Mouse (Mus musculus) hindbrain, embryonic 11.5 days (tissue): ENCODE measurements around the gene Sipa1l2. TPM values are rescaled to one million over a fixed set of nuclear protein-coding genes. Genes with fewer than 3 reads are reported as not detected.

Experiments used
- ATAC-seq: fragments of 200-750 bp; cut with Nextera tagmentation; 2 replicates; pipeline ENCODE4 v1.8.0; 2017; ENCODE audit warnings: mild to moderate bottlenecking, moderate TSS enrichment, moderate library complexity; ENCODE audit not compliant: low FRiP score
- DNase-seq: peaks from one replicate; pipeline ENCODE4 v3.0.0-alpha.2; 2015; ENCODE audit warnings: low spot score
- H3K27ac ChIP-seq: fragments of 300-500 bp; sonication (generic); 2 replicates; pipeline ENCODE4 v1.5.1; 2014; ENCODE audit warnings: mild to moderate bottlenecking, low read depth, low read length
- H3K27me3 ChIP-seq: fragments of 300-500 bp; sonication (generic); 2 replicates; pipeline ENCODE4 v1.6.1; 2014; ENCODE audit warnings: mild to moderate bottlenecking, low read length, moderate library complexity, mixed read lengths; ENCODE audit not compliant: control insufficient read depth, insufficient read depth
- H3K36me3 ChIP-seq: fragments of 300-500 bp; sonication (generic); 2 replicates; pipeline ENCODE4 v1.6.1; 2014; ENCODE audit warnings: mild to moderate bottlenecking, low read length, moderate library complexity, mixed read lengths; ENCODE audit not compliant: control insufficient read depth, insufficient read depth
- H3K4me1 ChIP-seq: fragments of 300-500 bp; sonication (generic); replicated peaks from 2 replicates; pipeline ENCODE4 v1.6.1; 2014; ENCODE audit warnings: low read length, mixed read lengths; ENCODE audit not compliant: control insufficient read depth, insufficient read depth
- H3K4me2 ChIP-seq: fragments of 300-500 bp; sonication (generic); replicated peaks from 2 replicates; pipeline ENCODE4 v1.6.1; 2014; ENCODE audit warnings: mild to moderate bottlenecking, low read depth, low read length
- H3K4me3 ChIP-seq: fragments of 300-500 bp; sonication (generic); 2 replicates; pipeline ENCODE4 v1.5.1; 2014; ENCODE audit warnings: low read depth, low read length
- H3K9ac ChIP-seq: fragments of 300-500 bp; sonication (generic); 2 replicates; pipeline ENCODE4 v1.6.1; 2014; ENCODE audit warnings: low read depth, low read length
- H3K9me3 ChIP-seq: fragments of 300-500 bp; sonication (generic); 2 replicates; pipeline ENCODE4 v1.6.1; 2016; ENCODE audit warnings: low read length; ENCODE audit not compliant: control insufficient read depth
- WGBS: fragments of 180-500 bp; shearing (Covaris S2); extraction: QIAGEN DNeasy Blood & Tissue Kit; methylation state at CpG from one replicate; pipeline ENCODE4 v1.1.7; 2014; 5-methylcytosine and 5-hydroxymethylcytosine counted together
- polyA plus RNA-seq: library from polyadenylated mRNA; unstranded; fragments of >200 nt; fragmentation: Nextera tagmentation; extraction: Ambion mirVana; gene quantifications from 2 replicates; pipeline ENCODE4 v1.2.1, GENCODE M21; 2014

The Sipa1l2 gene
- polyA plus RNA-seq, 1 experiment from 2014 or later, result 12.2 TPM

GRCm38 (mm10) chr8:125532177-125532576 lies 37.4 kb downstream of the Sipa1l2 start:
- H3K4me2 ChIP-seq, result no peak overlapping the region
- 41% methylated on average over 7 of the region's 7 CpGs for WGBS
- DNase-seq, result no peak
- ATAC-seq, result no peak
- no peak overlapping the region for H3K27ac ChIP-seq
- H3K4me1 ChIP-seq, result peaks cover 23% of the 10 kb centered on the region
- no peaks in the 10 kb centered on the region for H3K27me3 ChIP-seq
- H3K36me3 ChIP-seq, result no peaks in the 10 kb centered on the region
- H3K4me3 ChIP-seq, result no peak overlapping the region
- H3K9me3 ChIP-seq, result no peaks in the 10 kb centered on the region
- no peak overlapping the region for H3K9ac ChIP-seq

GRCm38 (mm10) chr8:125531640-125532039 lies 38.0 kb downstream of the Sipa1l2 start:
- Histone ChIP-seq H3K36me3 (no peaks in the 10 kb centered on the region), H3K9ac (0 out of 2 replicates have a peak overlapping the region, but pooled peaks have one; percentile 11), H3K27me3 (no peaks in the 10 kb centered on the region), H3K9me3 (no peaks in the 10 kb centered on the region), H3K4me3 (no peak overlapping the region), H3K27ac (no peak overlapping the region), H3K4me1 (peaks cover 28% of the 10 kb centered on the region), H3K4me2 (no peak overlapping the region)
- whole genome bisulfite sequencing, result 50% methylated on average over 1 of the region's 1 CpGs
- ATAC-seq (no peak), DNase-seq (no peak)

GRCm38 (mm10) chr8:125531088-125531438 lies 38.5 kb downstream of the Sipa1l2 start:
- no peak for DNase-seq
- no peak for ATAC-seq
- H3K4me1 ChIP-seq, result peaks cover 32% of the 10 kb centered on the region
- no peaks in the 10 kb centered on the region for H3K36me3 ChIP-seq
- H3K4me2 ChIP-seq, result no peak overlapping the region
- H3K9ac ChIP-seq, result no peak overlapping the region
- WGBS, result 59% methylated on average over 6 of the region's 6 CpGs
- no peak overlapping the region for H3K27ac ChIP-seq
- H3K9me3 ChIP-seq, result no peaks in the 10 kb centered on the region
- no peaks in the 10 kb centered on the region for H3K27me3 ChIP-seq
- H3K4me3 ChIP-seq, result no peak overlapping the region

- no peaks in the 10 kb centered on the region for H3K36me3 ChIP-seq
- no peaks in the 10 kb centered on the region for H3K27me3 ChIP-seq
- no peak overlapping the region for H3K27ac ChIP-seq
- H3K9me3 ChIP-seq, result no peaks in the 10 kb centered on the region
- DNase-seq, result no peak
- no peak overlapping the region for H3K9ac ChIP-seq
- H3K4me1 ChIP-seq, result peaks cover 36% of the 10 kb centered on the region
- no peak overlapping the region for H3K4me3 ChIP-seq
- no peak overlapping the region for H3K4me2 ChIP-seq
- 50% methylated on average over 15 of the region's 15 CpGs for WGBS
- no peak for ATAC-seq
Measured at GRCm38 (mm10) chr8:125530187-125531087, 39.2 kb downstream of the Sipa1l2 start.

- Histone ChIP-seq H3K9ac (no peak overlapping the region), H3K4me3 (no peak overlapping the region), H3K9me3 (no peaks in the 10 kb centered on the region), H3K27ac (no peak overlapping the region), H3K27me3 (no peaks in the 10 kb centered on the region), H3K4me2 (no peak overlapping the region), H3K36me3 (no peaks in the 10 kb centered on the region), H3K4me1 (peaks cover 36% of the 10 kb centered on the region)
- WGBS, result 51% methylated on average over 6 of the region's 6 CpGs
- DNase-seq, result no peak
- ATAC-seq, result peak; percentile 48; the same call in 1 of the 2 replicates
Measured at GRCm38 (mm10) chr8:125529019-125529418, 40.6 kb downstream of the Sipa1l2 start.

- no peaks in the 10 kb centered on the region for H3K36me3 ChIP-seq
- DNase-seq (no peak), ATAC-seq (no peak)
- H3K4me3 ChIP-seq, result no peak overlapping the region
- no peak overlapping the region for H3K9ac ChIP-seq
- H3K9me3 ChIP-seq, result no peaks in the 10 kb centered on the region
- WGBS, result 44% methylated on average over 3 of the region's 3 CpGs
- no peak overlapping the region for H3K4me2 ChIP-seq
- peaks cover 39% of the 10 kb centered on the region for H3K4me1 ChIP-seq
- no peak overlapping the region; the same call in 1 of the 2 replicates for H3K27ac ChIP-seq
- no peaks in the 10 kb centered on the region for H3K27me3 ChIP-seq
Measured at GRCm38 (mm10) chr8:125527941-125528340, 41.7 kb downstream of the Sipa1l2 start.

GRCm38 (mm10) chr8:125526999-125527398 lies 42.6 kb downstream of the Sipa1l2 start:
- no peak for ATAC-seq
- Histone ChIP-seq H3K27ac (no peak overlapping the region), H3K27me3 (no peaks in the 10 kb centered on the region), H3K9me3 (no peaks in the 10 kb centered on the region), H3K4me3 (no peak overlapping the region), H3K4me2 (no peak overlapping the region), H3K4me1 (peaks cover 42% of the 10 kb centered on the region), H3K36me3 (no peaks in the 10 kb centered on the region), H3K9ac (no peak overlapping the region)
- 15% methylated on average over 7 of the region's 7 CpGs for WGBS
- peak; percentile 34 for DNase-seq

GRCm38 (mm10) chr8:125526582-125526981 lies 43.0 kb downstream of the Sipa1l2 start:
- WGBS, result 52% methylated on average over 7 of the region's 7 CpGs
- peaks cover 44% of the 10 kb centered on the region for H3K4me1 ChIP-seq

GRCm38 (mm10) chr8:125524479-125524878 lies 45.1 kb downstream of the Sipa1l2 start:
- 91% methylated on average over 2 of the region's 2 CpGs for WGBS
- ATAC-seq, result no peak
- H3K4me1 ChIP-seq, result peaks cover 38% of the 10 kb centered on the region

More at GRCm38 (mm10) chr8:125526582-125526981, 43.0 kb downstream of the Sipa1l2 start:
- Histone ChIP-seq H3K9me3 (no peaks in the 10 kb centered on the region), H3K9ac (no peak overlapping the region), H3K4me2 (no peak overlapping the region), H3K27me3 (no peaks in the 10 kb centered on the region), H3K36me3 (no peaks in the 10 kb centered on the region), H3K4me3 (no peak overlapping the region), H3K27ac (no peak overlapping the region)
- no peak for ATAC-seq
- DNase-seq, result no peak

More at GRCm38 (mm10) chr8:125524479-125524878, 45.1 kb downstream of the Sipa1l2 start:
- Histone ChIP-seq H3K36me3 (no peaks in the 10 kb centered on the region), H3K9ac (no peak overlapping the region), H3K9me3 (no peaks in the 10 kb centered on the region), H3K27ac (no peak overlapping the region), H3K4me2 (no peak overlapping the region), H3K4me3 (no peak overlapping the region), H3K27me3 (no peaks in the 10 kb centered on the region)
- no peak for DNase-seq
